Mouse (Mus musculus) adrenal gland, adult 18-20 months (tissue): ENCODE results near the gene Zfp423. TPM values are rescaled to one million over a fixed set of nuclear protein-coding genes. Genes with fewer than 3 reads are reported as not detected.
A peak's percentile ranks its signal among the peaks of the same experiment; 100 is the strongest.

Experiments
- DNase-seq, 2 experiments: peaks; one replicate each; pipeline ENCODE4 v3.0.0; 2021 to 2022; ENCODE audit warnings: low spot score in 2 of 2
- total RNA-seq, 2 experiments: library from RNA; stranded (reverse); gene quantifications; 1 replicate in 1 of 2; 2 replicates in 1 of 2; pipeline ENCODE4 v1.2.3; 2021

The Zfp423 gene
- total RNA-seq, 2 experiments from 2014 or later, result 13.2 to 27.1 TPM

GRCm38 (mm10) chr8:87640930-87641329 lies 318.5 kb downstream of the Zfp423 start:
- DNase-seq, result no peak

- no peak for DNase-seq
These were observed 323.1 kb downstream of the Zfp423 start for GRCm38 (mm10) chr8:87636226-87636742.

GRCm38 (mm10) chr8:87631776-87632175 lies 327.6 kb downstream of the Zfp423 start:
- DNase-seq, result no peak

GRCm38 (mm10) chr8:87629656-87630055 lies 329.7 kb downstream of the Zfp423 start:
- DNase-seq, result no peak

- no peak for DNase-seq
These were observed 338.2 kb downstream of the Zfp423 start for GRCm38 (mm10) chr8:87621181-87621580.

- DNase-seq, result no peak
These were observed 339.2 kb downstream of the Zfp423 start for GRCm38 (mm10) chr8:87620225-87620624.

- DNase-seq, result no peak
These were observed 339.9 kb downstream of the Zfp423 start for GRCm38 (mm10) chr8:87619529-87619928.

GRCm38 (mm10) chr8:87619118-87619517 lies 340.3 kb downstream of the Zfp423 start:
- peak in 1 of 2 experiments; percentile 29 for DNase-seq

- DNase-seq, result no peak
These were observed 345.7 kb downstream of the Zfp423 start for GRCm38 (mm10) chr8:87613701-87614100.

Other genes with a start within 250 kb of the Zfp423 start
- 10 to 100 TPM; 33.3 to 35.7 TPM for gene Cnep1r1, start 159.2 kb upstream of the Zfp423 start, total RNA-seq
- 10 to 100 TPM; 29.5 to 36.5 TPM for gene Heatr3, start 178.3 kb upstream of the Zfp423 start, total RNA-seq
- 10 to 100 TPM; 30.2 to 31.4 TPM for gene Tent4b, start 239.6 kb upstream of the Zfp423 start, total RNA-seq